Mouse (Mus musculus) testis, adult 2 months (tissue): ENCODE results near the gene Rbfox3.

ENCODE experiments used
- CTCF ChIP-seq: fragments of 200-500 bp; IDR thresholded peaks from 2 replicates; pipeline ENCODE4 v1.5.1; 2012; ENCODE audit warnings: low read depth, mild to moderate bottlenecking, inconsistent platforms, low read length, moderate library complexity; ENCODE audit not compliant: control insufficient read depth, insufficient read depth, insufficient replicate concordance
- POLR2A ChIP-seq: fragments of 200-500 bp; IDR thresholded peaks from 2 replicates; pipeline ENCODE4 v1.6.1; 2012; ENCODE audit warnings: low read depth, mild to moderate bottlenecking, inconsistent platforms, low read length, moderate library complexity; ENCODE audit not compliant: control insufficient read depth

GRCm38 (mm10) chr11:118555631-118556030 lies 355.8 kb downstream of the Rbfox3 start:
- no peak for TF ChIP-seq POLR2A
- TF ChIP-seq CTCF: no peak
